Mouse (Mus musculus): ENCODE measurements around the gene Btbd11.
A peak's percentile ranks its signal among the peaks of the same experiment; 100 is the strongest.

The Btbd11 gene

DNA sequence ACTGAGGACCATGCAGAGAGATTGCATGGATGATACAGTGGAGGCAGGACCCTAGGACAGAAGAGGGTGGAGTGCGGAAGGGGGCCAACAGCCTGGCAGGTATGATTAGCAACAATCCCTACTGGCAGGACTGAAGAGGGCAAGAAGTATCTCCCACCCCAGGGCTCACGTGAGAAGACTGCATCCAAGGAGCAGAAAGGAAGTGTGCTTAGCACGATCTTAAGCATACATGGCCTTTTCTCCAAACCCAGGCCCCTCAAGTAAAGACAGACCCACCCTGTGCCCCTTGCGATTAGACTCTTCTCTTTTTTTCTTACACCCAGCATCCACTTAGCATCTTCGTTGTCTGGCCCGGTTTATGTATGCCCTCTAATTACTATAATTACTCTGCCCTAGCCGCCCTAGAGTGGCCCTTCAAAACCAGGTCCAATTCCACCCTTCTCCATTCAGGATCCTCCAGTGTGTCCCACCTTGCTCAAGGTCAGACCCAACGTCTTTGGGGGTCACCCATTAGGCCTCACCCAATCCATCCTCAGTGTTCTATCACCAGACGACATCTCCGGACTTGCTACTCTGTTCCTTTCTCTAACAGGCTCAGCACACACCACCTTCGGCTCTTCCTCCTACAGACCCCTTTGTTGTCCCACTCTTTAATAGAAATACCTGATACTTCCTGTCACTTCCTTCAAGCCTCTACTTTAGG lies 151.6 kb downstream of the Btbd11 start:
- DNase-seq, result no peak

DNA sequence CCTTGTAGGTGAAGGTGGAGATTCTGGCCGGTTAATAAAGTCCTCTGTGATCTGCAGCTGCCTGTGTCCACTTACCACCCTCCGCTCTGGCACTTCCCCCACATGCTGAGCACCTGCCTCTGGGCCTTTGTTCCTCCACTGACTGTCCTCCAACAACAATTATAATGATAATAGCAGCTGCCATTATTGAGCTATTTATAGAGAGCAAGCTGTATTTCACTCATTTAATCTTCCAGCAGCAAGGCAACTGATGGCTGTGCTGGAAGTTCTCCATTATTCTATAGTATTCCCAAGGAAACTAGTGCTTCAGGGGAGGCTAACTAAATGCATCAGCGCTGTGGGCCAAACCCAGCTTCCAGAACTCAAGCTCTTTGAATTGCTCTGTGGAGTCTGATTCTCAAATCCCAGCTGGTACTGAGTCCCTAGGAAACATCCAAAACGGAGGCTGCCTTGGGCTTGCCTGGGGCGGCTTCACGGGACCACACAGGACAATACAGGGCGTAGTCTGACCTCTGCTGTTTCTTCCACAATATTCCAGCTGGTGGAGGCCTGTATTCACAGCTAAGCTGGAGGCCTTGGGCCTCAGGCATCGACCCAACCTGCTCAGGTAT lies 153.0 kb downstream of the Btbd11 start:
- DNase-seq, result no peak

DNA sequence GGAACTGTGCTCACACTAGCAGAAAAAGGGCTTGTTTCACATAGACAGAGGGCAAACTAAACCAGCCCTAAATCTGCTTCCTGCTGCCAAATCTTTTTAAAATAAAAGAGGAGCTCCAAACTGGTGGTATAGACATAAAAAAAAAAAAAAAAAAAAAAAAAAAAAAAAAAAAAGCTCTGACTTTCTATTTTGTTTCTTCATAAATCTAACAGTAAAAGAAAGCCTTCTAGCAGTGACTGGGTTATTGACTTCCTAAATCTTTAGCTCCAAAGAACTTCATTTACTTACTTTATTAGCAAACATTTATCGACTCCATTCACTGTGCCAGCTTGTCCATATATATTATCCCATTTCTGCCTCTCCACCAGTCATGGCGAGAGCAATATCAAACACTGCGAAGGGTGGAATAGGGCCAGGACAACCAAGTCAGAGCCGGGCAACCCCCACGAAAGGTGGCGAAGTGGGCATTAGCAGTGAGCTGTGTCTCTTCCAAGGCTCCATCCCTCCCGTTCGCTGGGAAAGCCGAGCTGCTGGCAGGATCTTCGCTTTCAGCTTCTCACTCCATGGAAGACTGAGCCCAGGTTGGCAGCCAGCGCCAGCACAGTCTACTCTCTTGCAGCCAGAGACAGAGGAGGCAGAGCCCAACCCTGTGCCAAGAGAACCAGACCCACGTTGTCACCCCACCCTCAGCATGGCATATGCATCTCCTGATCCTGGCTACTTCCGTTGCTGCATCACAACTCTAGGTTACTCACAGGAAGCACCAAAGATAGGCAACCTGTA lies 153.9 kb downstream of the Btbd11 start:
- no peak for DNase-seq

DNA sequence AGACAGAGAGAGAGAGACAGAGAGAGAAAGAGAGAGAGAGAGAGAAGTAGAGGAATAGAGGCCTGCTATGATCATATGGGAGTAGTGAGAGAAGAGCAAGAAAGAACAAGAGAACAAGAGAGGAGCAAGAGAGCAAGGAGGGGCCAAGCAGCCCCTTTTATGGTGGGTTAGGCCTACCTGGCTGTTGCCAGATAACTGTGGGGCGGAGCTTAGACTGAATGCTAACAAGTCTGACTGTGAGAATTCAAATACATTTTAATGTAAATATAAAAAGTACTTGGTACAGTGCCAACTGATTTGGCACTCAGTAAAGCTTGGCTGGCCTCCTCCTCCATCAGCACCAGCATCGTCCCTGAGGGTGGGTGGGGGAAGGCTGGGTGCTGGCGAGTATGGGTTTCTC lies 154.9 kb downstream of the Btbd11 start:
- no peak for DNase-seq

DNA sequence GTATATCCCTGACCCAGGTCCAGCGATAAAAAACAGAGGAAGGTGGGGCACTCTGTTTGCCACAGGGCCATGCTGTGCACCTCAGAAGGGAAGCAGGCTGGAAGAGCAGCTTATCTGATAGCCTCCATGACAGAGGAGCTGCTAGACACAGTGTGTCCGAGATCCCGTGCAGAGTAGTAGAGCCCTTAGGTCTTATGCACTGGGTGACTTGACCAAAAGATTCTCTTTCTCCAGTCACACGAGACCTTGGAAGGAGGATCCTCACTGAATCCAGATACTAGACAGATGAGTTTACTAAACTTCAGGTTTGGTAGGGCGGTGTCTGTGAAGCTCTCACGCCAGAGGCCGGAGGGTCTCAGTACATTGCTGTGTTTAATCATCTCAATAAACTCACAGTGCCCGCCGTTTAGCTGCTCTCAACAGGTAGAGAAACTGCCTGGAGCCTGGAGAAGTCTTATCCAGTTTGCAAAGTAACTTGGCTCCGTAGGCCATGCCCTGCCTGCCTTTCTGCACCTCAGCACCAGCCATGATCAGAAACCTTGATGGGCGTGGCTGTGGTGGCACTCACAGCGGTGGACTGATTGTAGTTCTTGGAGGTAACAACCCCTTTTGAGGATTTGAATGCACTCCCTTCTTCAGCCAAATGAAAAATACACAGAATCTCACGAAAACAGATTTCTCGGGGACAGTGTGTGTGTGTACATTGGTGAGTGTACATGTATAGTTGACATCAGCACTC lies 155.4 kb downstream of the Btbd11 start:
- no peak for DNase-seq

DNA sequence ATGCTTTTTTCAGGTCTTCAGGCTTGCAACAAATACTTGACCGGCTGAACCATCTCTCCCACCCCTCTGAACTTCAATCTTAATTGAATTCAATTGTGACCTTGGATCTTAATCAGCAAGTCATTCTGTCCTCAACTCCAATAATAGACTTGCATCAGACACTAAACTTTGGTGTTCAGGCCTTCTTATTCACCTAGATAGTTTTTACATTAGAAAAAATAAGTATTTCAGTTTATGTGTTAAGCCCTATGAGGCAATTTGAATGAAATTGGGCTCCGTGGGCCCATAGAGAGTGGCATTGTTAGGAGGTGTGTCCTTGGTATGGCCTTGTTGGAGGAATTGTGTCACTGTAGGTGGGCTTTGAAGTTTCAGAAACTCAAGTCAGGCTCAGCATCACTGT lies 156.7 kb downstream of the Btbd11 start:
- DNase-seq, result no peak

DNA sequence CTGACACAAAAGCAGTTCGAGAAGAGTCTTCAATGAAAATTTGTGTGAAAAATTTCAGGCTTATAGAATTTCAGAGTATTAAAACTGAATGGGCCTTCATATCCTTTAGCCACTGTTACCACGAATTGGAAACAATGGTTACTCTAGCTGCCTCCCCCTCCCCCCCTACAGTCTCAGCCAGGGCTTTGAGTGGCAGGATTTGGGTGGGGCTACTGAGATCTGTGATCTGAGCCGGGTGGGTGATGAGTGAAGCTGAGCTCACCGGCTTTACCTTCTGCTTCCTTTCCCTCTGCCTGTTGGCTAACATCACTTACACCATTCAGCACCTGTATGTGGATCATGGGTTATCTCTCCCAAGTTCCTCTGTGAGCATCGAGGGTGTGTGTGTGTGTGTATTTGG lies 158.4 kb downstream of the Btbd11 start:
- no peak for DNase-seq

DNA sequence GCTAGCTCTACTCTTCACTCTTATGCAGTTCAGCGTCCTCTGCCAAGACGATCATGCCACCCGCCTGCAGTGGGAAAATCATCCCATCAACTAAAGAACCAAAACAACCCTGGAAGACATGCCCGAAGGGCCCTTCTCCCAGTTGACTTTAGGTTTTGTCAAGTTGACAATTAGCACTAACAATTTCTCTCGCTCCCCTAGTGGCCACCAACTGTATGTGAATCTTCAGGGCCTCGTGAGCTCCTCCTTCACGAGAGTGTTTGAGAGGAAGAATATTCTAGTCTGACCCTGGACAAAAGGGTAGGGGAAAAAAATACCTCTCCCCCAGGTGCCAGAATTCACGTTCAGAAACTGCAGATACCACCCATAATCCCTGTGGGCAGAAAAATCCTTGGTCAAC lies 168.6 kb downstream of the Btbd11 start:
- DNase-seq, result no peak

DNA sequence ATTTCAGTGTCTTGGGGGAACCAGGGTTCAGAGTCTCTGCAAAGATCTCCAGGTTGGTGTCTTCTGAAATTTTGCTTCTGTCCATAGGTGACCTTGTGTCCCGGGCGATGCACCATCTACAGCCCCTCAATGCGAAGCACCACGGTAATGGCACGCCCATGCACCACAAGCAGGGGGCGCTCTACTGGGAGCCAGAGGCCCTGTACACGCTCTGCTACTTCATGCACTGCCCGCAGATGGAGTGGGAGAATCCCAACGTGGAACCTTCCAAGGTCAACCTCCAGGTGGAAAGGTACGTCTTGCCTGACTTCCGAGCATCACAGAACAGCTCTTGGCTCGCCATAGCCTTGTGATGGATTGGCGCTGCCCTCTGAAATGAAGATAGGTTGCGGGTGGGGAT lies 174.8 kb downstream of the Btbd11 start:
- no peak for DNase-seq

DNA sequence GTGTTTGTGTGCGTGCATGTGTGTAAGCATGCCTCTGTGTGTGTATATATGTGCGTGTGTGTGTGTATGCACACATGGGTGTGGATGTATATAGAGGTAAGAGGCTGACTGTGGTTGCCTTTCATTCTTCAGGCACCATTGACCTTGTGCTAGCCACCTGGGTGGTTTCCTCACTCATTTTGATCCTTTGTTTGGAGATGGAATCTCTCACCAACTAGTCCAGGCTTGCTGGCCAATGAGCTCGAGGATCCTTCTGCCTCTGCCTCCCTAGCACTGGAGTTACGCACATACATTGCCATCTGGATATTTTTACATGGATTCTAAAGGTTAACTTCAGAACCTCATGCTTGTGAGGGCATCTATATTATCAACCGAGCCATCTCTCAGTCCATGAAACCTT lies 184.8 kb downstream of the Btbd11 start:
- DNase-seq, result no peak

DNA sequence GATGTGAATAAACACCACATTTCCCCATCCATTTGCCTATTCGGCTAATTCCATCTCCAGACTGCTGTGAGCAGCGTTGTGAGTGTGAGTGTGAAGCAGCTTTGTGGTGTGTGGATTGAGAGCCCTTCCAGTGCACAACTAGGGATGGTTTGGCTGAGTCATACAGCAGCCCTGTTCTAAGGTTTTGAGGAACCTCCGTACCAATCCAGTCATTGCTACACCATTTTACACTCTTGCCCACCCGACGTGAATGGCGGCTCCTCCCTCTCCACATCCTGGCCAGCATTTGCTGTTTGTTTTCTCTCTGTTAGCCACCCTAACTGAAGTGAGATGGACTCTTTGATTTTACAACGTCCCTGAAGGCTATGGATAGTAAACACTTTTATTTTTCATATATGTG lies 186.0 kb downstream of the Btbd11 start:
- no peak for DNase-seq

DNA sequence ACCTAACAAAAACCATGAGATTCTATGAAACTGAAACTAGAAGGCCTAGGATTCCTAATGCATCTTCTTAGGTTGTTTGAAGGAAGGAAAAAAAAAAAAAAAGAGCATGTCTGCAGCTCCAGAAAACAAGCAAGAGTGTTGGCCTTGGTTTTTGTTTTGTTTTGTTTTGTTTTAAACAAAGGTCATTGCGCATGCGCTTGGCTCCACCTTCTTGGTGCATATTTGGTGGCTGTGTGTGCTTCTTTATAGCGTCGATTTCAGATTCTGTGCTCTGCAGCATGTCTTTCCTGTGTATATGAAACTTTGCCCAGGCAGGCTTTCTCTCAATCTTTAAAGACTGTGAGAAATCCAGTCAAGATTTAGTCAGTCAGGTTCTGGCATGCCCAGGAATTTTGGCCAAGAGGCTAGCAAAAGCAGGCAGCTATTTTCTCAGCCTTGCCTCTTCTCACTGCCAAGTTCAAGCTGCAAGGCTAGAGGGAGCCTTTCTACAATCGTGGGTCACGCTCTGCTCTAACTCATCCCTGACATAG lies 191.3 kb downstream of the Btbd11 start:
- DNase-seq, result no peak

DNA sequence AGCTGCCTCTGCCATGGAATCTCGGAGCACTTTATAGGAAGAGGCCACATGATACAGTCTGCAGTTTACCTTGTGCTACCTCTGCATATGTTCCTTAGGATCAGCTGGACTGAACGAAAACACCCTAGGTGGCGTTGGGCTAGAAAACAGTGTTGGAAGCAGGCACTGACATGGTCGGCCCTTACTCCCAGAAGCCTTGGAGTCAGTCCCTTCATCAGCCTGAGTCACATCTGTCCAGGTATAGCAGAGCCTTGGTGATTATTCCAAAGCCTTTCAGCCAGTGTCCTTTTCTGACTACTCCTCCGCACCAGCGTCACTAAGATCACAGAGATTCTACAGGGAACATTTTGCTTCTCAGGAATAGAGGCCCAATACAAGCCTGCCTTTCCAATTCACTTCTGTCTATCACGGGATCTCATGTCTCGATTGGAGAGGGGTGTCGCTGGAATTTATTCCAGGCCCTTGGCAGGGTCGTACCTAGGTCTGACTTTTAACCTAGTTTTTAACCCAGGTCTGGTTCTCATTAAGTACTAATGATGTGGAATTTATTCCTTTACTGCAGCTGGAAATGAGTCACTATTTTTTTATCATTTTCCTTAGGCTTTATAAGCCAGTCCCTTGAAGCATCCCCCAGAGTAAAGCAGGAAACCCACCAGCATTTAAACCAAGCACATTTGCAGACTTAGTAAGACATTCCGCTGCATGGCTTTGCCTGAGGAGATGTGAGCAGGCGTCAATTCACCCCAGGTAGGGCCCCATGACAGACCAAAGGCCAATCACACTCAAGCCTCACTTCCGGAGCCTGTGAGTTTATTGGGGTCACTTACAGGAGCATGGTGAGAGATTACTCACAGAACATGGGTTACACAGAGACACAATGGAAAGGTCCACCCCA lies 192.2 kb downstream of the Btbd11 start:
- no peak for DNase-seq

DNA sequence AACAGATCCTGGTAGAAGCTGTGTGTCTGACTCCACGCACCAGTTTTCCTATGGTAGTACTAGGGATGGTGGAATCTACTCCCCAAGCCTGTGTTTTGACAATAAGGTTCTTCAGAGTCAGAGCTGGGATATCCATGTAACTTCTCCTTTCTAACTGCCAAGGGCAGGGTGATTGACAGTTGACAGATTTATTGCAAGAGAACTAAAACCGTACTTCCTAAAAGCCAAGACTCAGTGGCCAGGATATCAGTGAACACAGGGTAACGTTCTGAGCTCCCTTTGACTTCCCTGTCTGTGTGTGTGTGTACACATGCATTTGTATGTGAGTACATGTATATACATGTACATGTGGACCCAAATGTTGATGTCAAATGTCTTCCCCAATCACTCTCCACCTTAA lies 201.1 kb downstream of the Btbd11 start:
- no peak for DNase-seq

DNA sequence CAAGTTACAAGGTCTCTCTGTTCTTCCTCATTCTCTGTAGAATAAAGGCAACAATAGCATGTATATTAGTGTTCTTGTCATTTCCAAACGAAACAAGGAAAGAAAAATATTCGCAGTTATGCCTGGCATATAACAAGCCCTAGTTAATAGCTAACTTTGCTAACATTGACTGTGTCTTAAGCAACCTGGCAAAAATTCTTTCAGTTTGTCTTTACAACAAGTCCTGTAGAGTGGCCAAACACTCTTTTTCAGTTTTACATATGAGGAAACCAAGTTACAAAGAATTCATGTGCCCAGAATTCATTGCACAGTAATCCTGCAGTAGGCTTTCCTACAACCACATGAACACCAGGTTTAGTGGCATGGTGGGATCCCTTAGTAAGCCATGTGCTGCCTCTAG lies 203.4 kb downstream of the Btbd11 start:
- DNase-seq, result no peak

DNA sequence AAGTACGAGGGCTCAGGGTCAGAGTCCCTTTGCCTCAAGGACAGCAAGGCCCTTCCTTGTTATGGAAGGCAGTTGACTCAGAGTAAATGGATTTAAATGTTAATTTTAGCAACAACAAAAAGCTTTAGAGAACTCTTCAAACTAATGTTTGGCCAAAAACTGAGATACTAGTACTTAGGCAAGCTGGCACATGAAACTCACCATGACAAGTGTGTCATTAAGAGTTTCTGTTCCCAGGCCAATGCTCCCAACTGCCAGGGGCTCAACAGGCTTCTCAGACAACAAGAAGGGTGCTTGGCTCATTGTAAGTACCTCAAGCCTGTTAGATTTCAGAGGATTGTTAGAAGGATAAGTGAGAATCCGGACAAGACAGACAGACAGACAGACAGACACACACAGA lies 204.7 kb downstream of the Btbd11 start:
- no peak for DNase-seq

DNA sequence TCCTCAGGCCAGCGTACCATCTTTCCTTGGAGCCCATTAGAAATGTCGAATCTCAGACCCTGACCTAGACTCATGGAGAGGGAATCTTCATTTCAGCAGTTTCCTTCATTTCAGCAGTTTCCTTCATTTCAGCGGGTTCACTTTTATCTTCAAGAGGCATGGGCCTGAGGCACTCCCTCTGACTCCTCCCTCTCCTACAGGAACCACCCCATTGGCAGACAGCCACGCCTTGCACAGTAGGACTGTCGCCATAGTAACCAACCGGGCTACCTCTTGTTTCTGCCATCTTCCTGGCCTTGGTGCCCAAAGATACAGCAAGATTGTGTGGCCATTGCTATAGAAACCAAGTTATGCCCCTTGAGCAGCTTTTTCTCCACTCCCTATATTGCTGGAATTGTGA lies 205.4 kb downstream of the Btbd11 start:
- DNase-seq, result no peak

DNA sequence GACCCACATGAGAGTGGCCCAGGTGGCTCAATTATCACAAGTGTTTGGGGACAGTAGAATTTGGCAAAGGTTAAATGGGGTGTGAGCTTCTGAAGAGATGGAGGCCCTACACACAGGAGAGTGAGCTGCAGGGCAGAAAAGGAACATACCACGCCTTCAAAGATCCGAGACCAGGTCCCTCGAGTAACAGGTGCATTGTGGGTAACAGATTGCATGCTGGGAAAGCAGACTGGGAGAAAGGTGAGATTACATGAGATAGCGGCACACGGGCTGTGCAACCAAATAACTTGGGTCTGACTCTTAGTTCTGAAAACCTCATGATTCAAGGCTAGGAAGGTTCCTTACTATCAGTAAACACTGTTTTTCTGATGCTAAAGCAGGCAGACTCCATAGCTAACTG lies 209.7 kb downstream of the Btbd11 start:
- DNase-seq, result no peak

DNA sequence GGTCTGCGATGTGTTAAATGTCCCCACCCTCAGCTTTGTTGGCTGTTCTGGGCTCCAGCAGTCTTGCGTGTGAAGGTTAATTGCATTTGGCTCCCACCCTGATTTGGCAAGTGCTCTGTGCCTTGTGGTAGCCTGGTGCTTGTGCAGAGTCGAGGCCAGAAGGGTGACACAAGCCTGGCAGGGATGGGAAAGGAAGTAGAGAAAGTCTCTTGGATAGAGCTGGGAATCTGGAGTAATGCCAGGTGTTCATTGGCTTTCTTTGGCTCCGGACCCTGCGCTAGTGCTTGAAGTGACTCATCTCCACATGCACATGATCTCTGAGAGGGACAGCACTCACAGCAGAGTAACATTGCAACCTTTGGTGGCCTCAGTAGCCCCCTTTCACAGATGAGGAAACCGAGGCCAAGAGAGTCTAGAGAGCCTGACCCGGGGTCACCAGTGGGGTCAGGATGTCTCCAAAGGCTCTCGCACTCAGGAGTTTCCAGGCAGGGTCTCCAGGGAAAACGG lies 211.5 kb downstream of the Btbd11 start:
- peak; percentile 30 for DNase-seq

DNA sequence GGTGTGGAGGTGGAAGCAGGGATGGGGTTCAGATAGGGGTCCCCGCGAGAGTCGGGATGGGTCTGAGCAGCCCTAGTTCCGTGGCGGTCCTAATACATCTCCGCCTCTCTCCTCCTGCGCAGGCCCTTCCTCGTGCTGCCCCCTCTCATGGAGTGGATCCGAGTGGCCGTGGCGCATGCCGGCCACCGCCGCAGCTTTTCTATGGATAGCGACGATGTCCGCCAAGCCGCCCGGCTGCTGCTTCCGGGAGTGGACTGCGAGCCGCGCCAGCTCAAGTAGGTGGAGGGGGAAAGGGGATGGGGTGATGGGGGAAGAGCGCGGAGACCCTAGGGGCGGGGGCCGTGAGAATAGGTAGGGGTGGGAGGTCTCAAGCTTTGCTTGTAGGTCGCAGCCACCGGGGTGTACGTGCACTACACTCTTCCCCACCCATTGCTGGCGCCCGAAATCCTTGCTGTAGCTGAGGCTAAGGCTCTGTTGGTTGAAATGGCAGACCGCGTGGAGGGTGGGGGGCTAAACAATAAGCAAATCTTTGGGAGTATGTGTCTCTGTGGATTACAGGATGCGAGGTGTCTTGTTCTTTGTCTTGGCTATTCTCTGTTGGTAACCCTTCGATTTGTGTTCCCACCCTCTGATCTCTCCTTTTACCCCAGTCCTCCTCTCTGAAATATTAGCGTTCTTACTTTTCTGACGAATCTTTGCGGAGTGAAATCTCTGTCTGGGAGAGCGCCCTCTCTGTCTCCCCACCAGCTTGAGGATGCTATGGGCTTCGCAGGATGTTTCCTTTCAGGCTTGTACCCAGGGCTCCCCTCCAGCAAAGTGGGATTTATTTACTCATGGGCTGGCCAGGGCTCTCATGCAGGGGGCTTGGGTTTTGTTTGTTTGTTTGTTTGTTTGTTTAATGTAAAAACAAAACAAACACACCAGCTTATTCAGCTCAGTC lies 212.3 kb downstream of the Btbd11 start:
- DNase-seq, result no peak

DNA sequence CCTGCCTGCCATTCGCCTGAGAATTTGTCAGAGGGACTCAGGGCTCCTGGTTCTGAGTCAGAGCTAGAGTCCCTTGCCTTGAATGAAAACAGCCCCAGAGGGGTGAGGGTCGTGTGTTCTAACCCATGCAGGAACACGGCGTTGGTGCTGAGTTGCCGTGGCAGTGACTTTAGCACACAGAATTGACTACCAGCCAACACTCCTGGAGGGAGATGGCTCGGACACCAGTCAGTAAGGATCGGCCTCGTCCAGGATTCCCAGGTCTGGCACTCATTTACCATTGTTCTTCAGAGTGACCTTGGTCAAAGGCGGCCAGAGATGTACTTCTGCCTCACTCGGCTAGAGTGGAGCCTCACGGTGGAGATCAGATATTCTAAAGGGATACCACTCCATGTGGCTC lies 215.9 kb downstream of the Btbd11 start:
- DNase-seq, result no peak

Data from layer of hippocampus, adult 9-11 months (tissue).